Mouse (Mus musculus) intestine, embryonic 15.5 days (tissue): ENCODE results near the gene Cs. TPM values are rescaled to one million over a fixed set of nuclear protein-coding genes. Genes with fewer than 3 reads are reported as not detected.
"Not testable (repeated sequence)": the region's sequence is repeated elsewhere in the genome, so short reads cannot be mapped to it uniquely, and the experiment has no call there.

ENCODE experiments used
- ATAC-seq: fragments of 200-750 bp; cut with Nextera tagmentation; 2 replicates; pipeline ENCODE4 v1.8.0; 2017; ENCODE audit warnings: moderate TSS enrichment, moderate library complexity
- H3K27ac ChIP-seq: fragments of 300-500 bp; sonication (generic); 2 replicates; pipeline ENCODE4 v1.5.1; 2015; ENCODE audit warnings: mild to moderate bottlenecking, inconsistent platforms
- H3K27me3 ChIP-seq: fragments of 300-500 bp; sonication (generic); replicated peaks from 2 replicates; pipeline ENCODE4 v1.6.1; 2015; ENCODE audit warnings: inconsistent platforms
- H3K36me3 ChIP-seq: fragments of 300-500 bp; sonication (generic); 2 replicates; pipeline ENCODE4 v1.6.1; 2015; ENCODE audit warnings: inconsistent platforms
- H3K4me1 ChIP-seq: fragments of 300-500 bp; sonication (generic); replicated peaks from 2 replicates; pipeline ENCODE4 v1.6.1; 2015; ENCODE audit warnings: inconsistent platforms
- H3K4me2 ChIP-seq: fragments of 300-500 bp; sonication (generic); replicated peaks from 2 replicates; pipeline ENCODE4 v1.6.1; 2015; ENCODE audit warnings: mild to moderate bottlenecking, inconsistent platforms
- H3K4me3 ChIP-seq: fragments of 300-500 bp; sonication (generic); replicated peaks from 2 replicates; pipeline ENCODE4 v1.5.1; 2015; ENCODE audit warnings: inconsistent platforms
- H3K9ac ChIP-seq: fragments of 300-500 bp; sonication (generic); 2 replicates; pipeline ENCODE4 v1.6.1; 2015; ENCODE audit warnings: inconsistent platforms
- H3K9me3 ChIP-seq: fragments of 300-500 bp; sonication (generic); 2 replicates; pipeline ENCODE4 v1.6.1; 2016; ENCODE audit warnings: inconsistent platforms
- WGBS: fragments of 180-500 bp; shearing (Covaris S2); methylation state at CpG from one replicate; pipeline ENCODE4 v1.1.7; 2015; 5-methylcytosine and 5-hydroxymethylcytosine counted together
- polyA plus RNA-seq: library from polyadenylated mRNA; unstranded; fragments of >200 nt; fragmentation: Nextera tagmentation; extraction: Ambion mirVana; gene quantifications from 2 replicates; pipeline ENCODE4 v1.2.1, GENCODE M21; 2015

Cs gene
- polyA plus RNA-seq: 269 and 282 TPM in 2 replicates

- peak within 1 kb of the TSS; percentile 97 for H3K27ac ChIP-seq
- WGBS: under 1% methylated on average over 61 of the region's 61 CpGs
Measured at GRCm38 (mm10) chr10:128337306-128338181, at the start of gene Cs. Gene Cs (plus strand): TSS chr10:128337734.

GRCm38 (mm10) chr10:128290594-128290993 lies 46.9 kb upstream of the Cs start:
- WGBS: 80% methylated on average over 1 of the region's 1 CpGs
- ATAC-seq, H3K9ac ChIP-seq, H3K4me1 ChIP-seq, H3K27me3 ChIP-seq, H3K4me3 ChIP-seq, H3K4me2 ChIP-seq, H3K27ac ChIP-seq, H3K9me3 ChIP-seq: not testable (repeated sequence)
- H3K36me3 ChIP-seq: peaks cover 13% of the 10 kb centered on the region; the same call in 1 of the 2 replicates

More at GRCm38 (mm10) chr10:128337306-128338181, at the start of gene Cs:
- H3K36me3 ChIP-seq: no peaks in the 10 kb centered on the region
- H3K9ac ChIP-seq: peak within 1 kb of the TSS; percentile 93
- H3K9me3 ChIP-seq: no peaks in the 10 kb centered on the region
- H3K27me3 ChIP-seq: no peaks in the 10 kb centered on the region
- peak within 1 kb of the TSS; percentile 79 for H3K4me2 ChIP-seq
- H3K4me3 ChIP-seq: peak within 1 kb of the TSS; percentile 98
- H3K4me1 ChIP-seq: peaks cover 21% of the 10 kb centered on the region
- peak; percentile 97 for ATAC-seq

GRCm38 (mm10) chr10:128296370-128297090 lies 41.0 kb upstream of the Cs start:
- ATAC-seq: no peak
- no peak overlapping the region for H3K27ac ChIP-seq

GRCm38 (mm10) chr10:128297221-128297620 lies 40.3 kb upstream of the Cs start:
- Histone ChIP-seq H3K4me2 (no peak overlapping the region), H3K27me3 (no peaks in the 10 kb centered on the region), H3K9ac (no peak overlapping the region), H3K27ac (0 out of 2 replicates have a peak overlapping the region, but pooled peaks have one; percentile 28), H3K4me1 (peaks cover 10% of the 10 kb centered on the region; the same call in 1 of the 2 replicates), H3K9me3 (no peaks in the 10 kb centered on the region), H3K4me3 (no peak overlapping the region), H3K36me3 (no peaks in the 10 kb centered on the region)
- 62% methylated on average over 4 of the region's 4 CpGs for WGBS
- ATAC-seq: no peak

More at GRCm38 (mm10) chr10:128296370-128297090, 41.0 kb upstream of the Cs start:
- H3K9me3 ChIP-seq: no peaks in the 10 kb centered on the region
- no peak overlapping the region for H3K4me3 ChIP-seq
- no peaks in the 10 kb centered on the region for H3K27me3 ChIP-seq
- H3K9ac ChIP-seq: no peak overlapping the region
- H3K4me1 ChIP-seq: peaks cover 10% of the 10 kb centered on the region; the same call in 1 of the 2 replicates
- 0 out of 2 replicates have a peak, but pooled peaks cover 3% of the 10 kb centered on the region for H3K36me3 ChIP-seq
- WGBS: 73% methylated on average over 13 of the region's 13 CpGs
- H3K4me2 ChIP-seq: no peak overlapping the region

- Histone ChIP-seq H3K27ac (peak overlapping the region; percentile 28; the same call in 1 of the 2 replicates), H3K27me3 (no peaks in the 10 kb centered on the region), H3K4me2 (no peak overlapping the region), H3K9me3 (no peaks in the 10 kb centered on the region), H3K36me3 (no peaks in the 10 kb centered on the region), H3K4me1 (peaks cover 10% of the 10 kb centered on the region; the same call in 1 of the 2 replicates), H3K9ac (no peak overlapping the region), H3K4me3 (no peak overlapping the region)
- WGBS: 64% methylated on average over 11 of the region's 11 CpGs
- ATAC-seq: peak; percentile 60
Measured at GRCm38 (mm10) chr10:128297622-128298021, 39.9 kb upstream of the Cs start.

GRCm38 (mm10) chr10:128298243-128298642 lies 39.3 kb upstream of the Cs start:
- no peak overlapping the region for H3K4me2 ChIP-seq
- WGBS: 69% methylated on average over 6 of the region's 6 CpGs
- no peak overlapping the region for H3K9ac ChIP-seq
- 0 out of 2 replicates have a peak overlapping the region, but pooled peaks have one; percentile 28 for H3K27ac ChIP-seq
- no peak for ATAC-seq
- H3K36me3 ChIP-seq: no peaks in the 10 kb centered on the region
- no peaks in the 10 kb centered on the region for H3K9me3 ChIP-seq
- H3K27me3 ChIP-seq: no peaks in the 10 kb centered on the region
- H3K4me1 ChIP-seq: peaks cover 10% of the 10 kb centered on the region; the same call in 1 of the 2 replicates
- H3K4me3 ChIP-seq: no peak overlapping the region

GRCm38 (mm10) chr10:128298702-128299171 lies 38.8 kb upstream of the Cs start, which contains the start of gene Il23a:
Gene Il23a (minus strand): TSS chr10:128298752.
- Histone ChIP-seq H3K4me2 (no peak within 1 kb of the TSS), H3K4me1 (peaks cover 10% of the 10 kb centered on the region; the same call in 1 of the 2 replicates), H3K9me3 (no peaks in the 10 kb centered on the region), H3K36me3 (no peaks in the 10 kb centered on the region), H3K27me3 (no peaks in the 10 kb centered on the region), H3K4me3 (no peak within 1 kb of the TSS), H3K27ac (peak within 1 kb of the TSS; percentile 28; the same call in 1 of the 2 replicates), H3K9ac (no peak within 1 kb of the TSS)
- ATAC-seq: no peak
- WGBS: 80% methylated on average over 11 of the region's 11 CpGs

GRCm38 (mm10) chr10:128302357-128302756 lies 35.2 kb upstream of the Cs start:
- Histone ChIP-seq H3K36me3 (no peaks in the 10 kb centered on the region), H3K27me3 (no peaks in the 10 kb centered on the region), H3K27ac (peak overlapping the region; percentile 94), H3K9me3 (no peaks in the 10 kb centered on the region), H3K4me2 (peak overlapping the region; percentile 68), H3K9ac (peak overlapping the region; percentile 54), H3K4me1 (peaks cover 12% of the 10 kb centered on the region), H3K4me3 (peak overlapping the region; percentile 42)
- ATAC-seq: no peak
- WGBS: 27% methylated on average over 3 of the region's 3 CpGs

GRCm38 (mm10) chr10:128302785-128303125 lies 34.8 kb upstream of the Cs start:
- no peaks in the 10 kb centered on the region for H3K27me3 ChIP-seq
- peak overlapping the region; percentile 94 for H3K27ac ChIP-seq
- H3K9ac ChIP-seq: peak overlapping the region; percentile 54
- 1% methylated on average over 9 of the region's 9 CpGs for WGBS
- H3K4me2 ChIP-seq: peak overlapping the region; percentile 68
- H3K9me3 ChIP-seq: no peaks in the 10 kb centered on the region
- H3K36me3 ChIP-seq: no peaks in the 10 kb centered on the region
- peaks cover 9% of the 10 kb centered on the region for H3K4me1 ChIP-seq
- H3K4me3 ChIP-seq: peak overlapping the region; percentile 42
- peak; percentile 59 for ATAC-seq

GRCm38 (mm10) chr10:128303126-128304021 lies 34.2 kb upstream of the Cs start, which contains the start of gene Pan2:
Gene Pan2 (plus strand): TSS chr10:128303335.
- peaks cover 6% of the 10 kb centered on the region for H3K4me1 ChIP-seq
- no peaks in the 10 kb centered on the region for H3K9me3 ChIP-seq
- peak within 1 kb of the TSS; percentile 54 for H3K9ac ChIP-seq
- H3K36me3 ChIP-seq: no peaks in the 10 kb centered on the region
- peak within 1 kb of the TSS; percentile 94 for H3K27ac ChIP-seq
- peak within 1 kb of the TSS; percentile 42 for H3K4me3 ChIP-seq
- H3K27me3 ChIP-seq: no peaks in the 10 kb centered on the region
- peak within 1 kb of the TSS; percentile 75 for H3K4me2 ChIP-seq
- 2% methylated on average over 37 of the region's 37 CpGs for WGBS
- peak; percentile 100 for ATAC-seq

GRCm38 (mm10) chr10:128309654-128310053 lies 27.9 kb upstream of the Cs start:
- WGBS: 90% methylated on average over 7 of the region's 7 CpGs
- no peaks in the 10 kb centered on the region; the same call in 1 of the 2 replicates for H3K4me1 ChIP-seq
- H3K27ac ChIP-seq: no peak overlapping the region; the same call in 1 of the 2 replicates
- peaks cover 16% of the 10 kb centered on the region; the same call in 1 of the 2 replicates for H3K36me3 ChIP-seq
- no peak overlapping the region for H3K9ac ChIP-seq
- H3K4me2 ChIP-seq: no peak overlapping the region
- H3K4me3 ChIP-seq: no peak overlapping the region
- no peaks in the 10 kb centered on the region for H3K9me3 ChIP-seq
- no peaks in the 10 kb centered on the region for H3K27me3 ChIP-seq
- no peak for ATAC-seq
